Mouse (Mus musculus) forelimb bud, embryonic 11.5 days (tissue): Measurements from ENCODE around the gene Ust.
"Not testable (repeated sequence)": the region's sequence is repeated elsewhere in the genome, so short reads cannot be mapped to it uniquely, and the experiment has no call there.

ENCODE experiments used
- DNase-seq: peaks from one replicate; pipeline ENCODE4 v3.0.0-alpha.2; 2012; ENCODE audit warnings: low read depth, low spot score

Gene Ust

GRCm38 (mm10) chr10:8518141-8519013 is at the start of gene Ust:
TSS of gene Ust (minus strand) at chr10:8518825.
- peak; percentile 85 for DNase-seq

- DNase-seq = no peak
Measured at GRCm38 (mm10) chr10:8561366-8561765, 42.7 kb upstream of the Ust start.

- not testable (repeated sequence) for DNase-seq
Measured at GRCm38 (mm10) chr10:8559566-8559965, 40.9 kb upstream of the Ust start.

GRCm38 (mm10) chr10:8552239-8552638 is 33.6 kb upstream of the Ust start:
- not testable (repeated sequence) for DNase-seq

GRCm38 (mm10) chr10:8551601-8552000 is 33.0 kb upstream of the Ust start:
- DNase-seq = not testable (repeated sequence)

- no peak for DNase-seq
Measured at GRCm38 (mm10) chr10:8541514-8541913, 22.9 kb upstream of the Ust start.

GRCm38 (mm10) chr10:8535445-8535844 is 16.8 kb upstream of the Ust start:
- no peak for DNase-seq

GRCm38 (mm10) chr10:8531651-8532050 is 13.0 kb upstream of the Ust start:
- DNase-seq = no peak

GRCm38 (mm10) chr10:8530505-8531051 is 12.0 kb upstream of the Ust start:
- DNase-seq = no peak

GRCm38 (mm10) chr10:8529173-8529572 is 10.5 kb upstream of the Ust start:
- peak; percentile 44 for DNase-seq

- no peak for DNase-seq
Measured at GRCm38 (mm10) chr10:8525354-8525753, 6.7 kb upstream of the Ust start.

GRCm38 (mm10) chr10:8521536-8521935 is 2.9 kb upstream of the Ust start:
- DNase-seq = no peak

GRCm38 (mm10) chr10:8520766-8521395 is 2.3 kb upstream of the Ust start:
- no peak for DNase-seq

GRCm38 (mm10) chr10:8519014-8519491 is 428 bp upstream of the Ust start:
- DNase-seq = no peak

GRCm38 (mm10) chr10:8517591-8518140 is 959 bp downstream of the Ust start:
- DNase-seq = no peak

- DNase-seq = no peak
Measured at GRCm38 (mm10) chr10:8516916-8517524, 1.6 kb downstream of the Ust start.

GRCm38 (mm10) chr10:8513690-8514089 is 4.9 kb downstream of the Ust start:
- DNase-seq = no peak

GRCm38 (mm10) chr10:8512222-8512621 is 6.4 kb downstream of the Ust start:
- no peak for DNase-seq

GRCm38 (mm10) chr10:8511760-8512159 is 6.9 kb downstream of the Ust start:
- no peak for DNase-seq

GRCm38 (mm10) chr10:8506247-8506573 is 12.4 kb downstream of the Ust start:
- DNase-seq = no peak

GRCm38 (mm10) chr10:8505346-8506246 is 13.0 kb downstream of the Ust start:
- no peak for DNase-seq
